Mouse (Mus musculus): ENCODE data around the gene Fastkd5.
"Not testable (repeated sequence)": the region's sequence is repeated elsewhere in the genome, so short reads cannot be mapped to it uniquely, and the experiment has no call there.

Gene Fastkd5

GRCm38 (mm10) chr2:130629839-130630203, at the start of gene Fastkd5, which contains the start of gene Ubox5:
Gene Fastkd5 (minus strand): TSS chr2:130630027.
Gene Ubox5 (minus strand): TSS chr2:130630038.
- DNase-seq (ENCODE audit: low spot score): peak; percentile 89

GRCm38 (mm10) chr2:130679154-130679553, 49.3 kb upstream of the Fastkd5 start:
- no peak for DNase-seq (ENCODE audit: low spot score)

GRCm38 (mm10) chr2:130677211-130677610, 47.4 kb upstream of the Fastkd5 start:
- DNase-seq (ENCODE audit: low spot score): no peak

GRCm38 (mm10) chr2:130667559-130667958, 37.7 kb upstream of the Fastkd5 start, which contains the start of gene Itpa:
Gene Itpa (plus strand): TSS chr2:130667610.
- DNase-seq (ENCODE audit: low spot score): peak; percentile 94

GRCm38 (mm10) chr2:130664102-130664701, 34.4 kb upstream of the Fastkd5 start, which contains the start of gene Ddrgk1:
Gene Ddrgk1 (minus strand): TSS chr2:130664659.
- DNase-seq (ENCODE audit: low spot score): peak; percentile 97

- no peak for DNase-seq (ENCODE audit: low spot score)
Measured at GRCm38 (mm10) chr2:130663342-130663741, 33.5 kb upstream of the Fastkd5 start.

- no peak for DNase-seq (ENCODE audit: low spot score)
Measured at GRCm38 (mm10) chr2:130658530-130658929, 28.7 kb upstream of the Fastkd5 start.

- DNase-seq (ENCODE audit: low spot score): no peak
Measured at GRCm38 (mm10) chr2:130657541-130657940, 27.7 kb upstream of the Fastkd5 start.

GRCm38 (mm10) chr2:130656536-130656935, 26.7 kb upstream of the Fastkd5 start:
- DNase-seq (ENCODE audit: low spot score): no peak

GRCm38 (mm10) chr2:130655660-130656339, 26.0 kb upstream of the Fastkd5 start:
- no peak for DNase-seq (ENCODE audit: low spot score)

GRCm38 (mm10) chr2:130653760-130654159, 23.9 kb upstream of the Fastkd5 start:
- no peak for DNase-seq (ENCODE audit: low spot score)

GRCm38 (mm10) chr2:130653303-130653702, 23.5 kb upstream of the Fastkd5 start:
- DNase-seq (ENCODE audit: low spot score): no peak

GRCm38 (mm10) chr2:130649028-130649427, 19.2 kb upstream of the Fastkd5 start:
- DNase-seq (ENCODE audit: low spot score): not testable (repeated sequence)

- DNase-seq (ENCODE audit: low spot score): no peak
Measured at GRCm38 (mm10) chr2:130645198-130645597, 15.4 kb upstream of the Fastkd5 start.

GRCm38 (mm10) chr2:130642684-130643369, 13.0 kb upstream of the Fastkd5 start, which contains the start of gene Lzts3:
Gene Lzts3 (minus strand): TSS chr2:130642803.
- DNase-seq (ENCODE audit: low spot score): peak; percentile 91

- no peak for DNase-seq (ENCODE audit: low spot score)
Measured at GRCm38 (mm10) chr2:130642197-130642660, 12.4 kb upstream of the Fastkd5 start.

- DNase-seq (ENCODE audit: low spot score): no peak
Measured at GRCm38 (mm10) chr2:130641351-130642025, 11.7 kb upstream of the Fastkd5 start.

- no peak for DNase-seq (ENCODE audit: low spot score)
Measured at GRCm38 (mm10) chr2:130639276-130639675, 9.4 kb upstream of the Fastkd5 start.

GRCm38 (mm10) chr2:130638101-130638611, 8.3 kb upstream of the Fastkd5 start:
- DNase-seq (ENCODE audit: low spot score): no peak

- DNase-seq (ENCODE audit: low spot score): peak; percentile 23
Measured at GRCm38 (mm10) chr2:130635847-130636246, 6.0 kb upstream of the Fastkd5 start.

GRCm38 (mm10) chr2:130634739-130635411, 5.0 kb upstream of the Fastkd5 start:
- DNase-seq (ENCODE audit: low spot score): peak; percentile 65
